Mouse (Mus musculus) lung, postnatal 0 days (tissue): Measurements from ENCODE around the gene Sfmbt1.

Experiments used
- CTCF ChIP-seq: IDR thresholded peaks from 2 replicates; pipeline ENCODE4 v1.5.1; 2016; ENCODE audit warnings: antibody characterized with exemption, mild to moderate bottlenecking
- EP300 ChIP-seq: IDR thresholded peaks from 2 replicates; pipeline ENCODE4 v1.6.1; 2016; ENCODE audit warnings: antibody characterized with exemption, mild to moderate bottlenecking, control low read depth

DNA sequence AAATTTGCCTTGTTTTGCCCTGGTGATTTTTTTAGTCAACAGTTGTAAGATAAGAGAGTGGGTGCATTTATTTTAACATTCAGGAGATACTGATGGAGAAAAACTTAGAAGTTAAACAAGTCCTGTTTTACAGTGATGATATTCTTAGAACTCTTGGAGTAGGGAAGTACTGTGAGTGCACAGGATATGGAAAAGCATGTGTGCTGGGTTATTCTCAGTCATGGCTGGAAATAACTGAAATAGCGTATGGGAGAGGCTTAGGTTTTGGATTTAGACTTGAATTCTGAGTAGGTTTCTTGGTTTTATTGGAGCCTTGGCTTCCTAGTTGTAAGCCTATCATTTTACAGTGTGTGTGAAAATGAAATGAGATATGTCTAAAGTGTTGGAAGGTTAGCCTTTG is 31.5 kb downstream of the Sfmbt1 start:
- no peak for TF ChIP-seq CTCF
- no peak for TF ChIP-seq EP300
